Mouse (Mus musculus) MEL (cell line): ENCODE data around the gene Krt42. TPM values are rescaled to one million over a fixed set of nuclear protein-coding genes. Genes with fewer than 3 reads are reported as not detected.

Source experiments
- DNase-seq: peaks from one replicate; pipeline ENCODE4 v3.0.0; 2011; ENCODE audit warnings: low read depth, low spot score
- H3K27ac ChIP-seq: 2 replicates; pipeline ENCODE4 v1.5.1; 2012; ENCODE audit warnings: low read depth, mild to moderate bottlenecking, control low read depth, low read length, moderate library complexity; ENCODE audit not compliant: control insufficient read depth
- H3K27me3 ChIP-seq, 2 experiments: fragments of 150-350 bp in 1 of 2; sonication (generic) in 1 of 2; 2 replicates each; pipeline ENCODE4 v1.6.1; 2012; ENCODE audit warnings: low read length in 2 of 2, mild to moderate bottlenecking in 2 of 2, improper control_type of control experiment in 1 of 2, moderate library complexity in 1 of 2; ENCODE audit not compliant: insufficient read depth in 2 of 2, control insufficient read depth in 1 of 2
- H3K36me3 ChIP-seq, 2 experiments: 2 replicates each; pipeline ENCODE4 v1.6.1; 2012 to 2014; ENCODE audit warnings: low read length in 2 of 2, improper control_type of control experiment in 1 of 2, inconsistent platforms in 1 of 2, mild to moderate bottlenecking in 1 of 2; ENCODE audit not compliant: insufficient read depth in 2 of 2, control insufficient read depth in 1 of 2
- H3K4me1 ChIP-seq, 2 experiments: fragments of 150-350 bp in 1 of 2; sonication (generic) in 1 of 2; 2 replicates each; pipeline ENCODE4 v1.6.1; 2012; ENCODE audit warnings: low read length in 2 of 2, improper control_type of control experiment in 1 of 2, mild to moderate bottlenecking in 1 of 2; ENCODE audit not compliant: insufficient read depth in 2 of 2, control insufficient read depth in 1 of 2
- H3K4me3 ChIP-seq, 2 experiments: fragments of 150-350 bp in 1 of 2; sonication (generic) in 1 of 2; 2 replicates each; pipeline ENCODE4 v1.5.1; 2012; ENCODE audit warnings: low read depth in 2 of 2, low read length in 2 of 2, mild to moderate bottlenecking in 2 of 2, moderate library complexity in 2 of 2, control low read depth in 1 of 2, improper control_type of control experiment in 1 of 2; ENCODE audit not compliant: control insufficient read depth in 1 of 2, insufficient read depth in 1 of 2
- H3K79me2 ChIP-seq: 2 replicates; pipeline ENCODE4 v1.6.1; 2012; ENCODE audit warnings: mild to moderate bottlenecking, low read length, moderate library complexity; ENCODE audit not compliant: control insufficient read depth, poor library complexity, insufficient read depth
- H3K9ac ChIP-seq: 2 replicates; pipeline ENCODE4 v1.6.1; 2012; ENCODE audit warnings: low read depth, mild to moderate bottlenecking, control low read depth, low read length, moderate library complexity; ENCODE audit not compliant: control insufficient read depth, poor library complexity, severe bottlenecking
- H3K9me3 ChIP-seq: fragments of 150-350 bp; sonication (generic); replicated peaks from 2 replicates; pipeline ENCODE4 v1.6.1; 2012; ENCODE audit warnings: mild to moderate bottlenecking, low read length, improper control_type of control experiment, moderate library complexity; ENCODE audit not compliant: insufficient read depth
- CHD2 ChIP-seq: IDR thresholded peaks from 2 replicates; pipeline ENCODE4 v1.6.1; 2011; ENCODE audit warnings: low read length, improper control_type of control experiment
- E2F4 ChIP-seq: IDR thresholded peaks from 2 replicates; pipeline ENCODE4 v1.6.1; 2011; ENCODE audit warnings: low read depth, low read length, improper control_type of control experiment, borderline replicate concordance
- ELF1 ChIP-seq: IDR thresholded peaks from 2 replicates; pipeline ENCODE4 v1.6.1; 2014; ENCODE audit warnings: low read depth, mild to moderate bottlenecking, inconsistent platforms, low read length, improper control_type of control experiment, moderate library complexity
- EP300 ChIP-seq, 2 experiments: IDR thresholded peaks; 2 replicates each; pipeline ENCODE4 v1.6.1; 2011; ENCODE audit warnings: improper control_type of control experiment in 2 of 2, low read length in 2 of 2, low read depth in 1 of 2, mild to moderate bottlenecking in 1 of 2
- GABPA ChIP-seq: IDR thresholded peaks from 2 replicates; pipeline ENCODE4 v1.6.1; 2012; ENCODE audit warnings: low read depth, mild to moderate bottlenecking, inconsistent platforms, low read length, improper control_type of control experiment, moderate library complexity
- GATA1 ChIP-seq: IDR thresholded peaks from 2 replicates; pipeline ENCODE4 v1.6.1; 2011; ENCODE audit warnings: low read depth, low read length, improper control_type of control experiment
- MAFK ChIP-seq: IDR thresholded peaks from 2 replicates; pipeline ENCODE4 v1.6.1; 2011; ENCODE audit warnings: low read depth, mild to moderate bottlenecking, low read length, improper control_type of control experiment, borderline replicate concordance
- MAX ChIP-seq: IDR thresholded peaks from 2 replicates; pipeline ENCODE4 v1.6.1; 2011; ENCODE audit warnings: low read length, improper control_type of control experiment
- MAZ ChIP-seq: IDR thresholded peaks from 2 replicates; pipeline ENCODE4 v1.6.1; 2012; ENCODE audit warnings: low read depth, mild to moderate bottlenecking, inconsistent platforms, low read length, improper control_type of control experiment
- MEF2A ChIP-seq: IDR thresholded peaks from 2 replicates; pipeline ENCODE4 v1.6.1; 2014; ENCODE audit warnings: low read depth, mild to moderate bottlenecking, inconsistent platforms, low read length, improper control_type of control experiment; ENCODE audit not compliant: poor library complexity, insufficient replicate concordance, severe bottlenecking; ENCODE audit errors: extremely low read depth
- MYB ChIP-seq: IDR thresholded peaks from 2 replicates; pipeline ENCODE4 v1.6.1; 2011; ENCODE audit warnings: mild to moderate bottlenecking, low read depth, low read length, improper control_type of control experiment
- MYC ChIP-seq: IDR thresholded peaks from 2 replicates; pipeline ENCODE4 v1.6.1; 2011; ENCODE audit warnings: low read depth, mild to moderate bottlenecking, low read length, improper control_type of control experiment, moderate library complexity
- NRF1 ChIP-seq: IDR thresholded peaks from 2 replicates; pipeline ENCODE4 v1.6.1; 2014; ENCODE audit warnings: low read depth, mild to moderate bottlenecking, inconsistent platforms, low read length, improper control_type of control experiment, moderate library complexity; ENCODE audit not compliant: poor library complexity, insufficient read depth, severe bottlenecking
- POLR2A ChIP-seq, 2 experiments: IDR thresholded peaks; 2 replicates each; pipeline ENCODE4 v1.6.1; 2011 to 2012; ENCODE audit warnings: low read length in 2 of 2, mild to moderate bottlenecking in 2 of 2, control low read depth in 1 of 2, improper control_type of control experiment in 1 of 2, low read depth in 1 of 2, moderate library complexity in 1 of 2; ENCODE audit not compliant: control insufficient read depth in 1 of 2, insufficient read depth in 1 of 2, poor library complexity in 1 of 2
- SIN3A ChIP-seq: IDR thresholded peaks from 2 replicates; pipeline ENCODE4 v1.6.1; 2012; ENCODE audit warnings: low read length, improper control_type of control experiment, inconsistent platforms
- TCF12 ChIP-seq: IDR thresholded peaks from 2 replicates; pipeline ENCODE4 v1.6.1; 2014; ENCODE audit warnings: low read depth, mild to moderate bottlenecking, inconsistent platforms, low read length, improper control_type of control experiment, moderate library complexity
- UBTF ChIP-seq: IDR thresholded peaks from 2 replicates; pipeline ENCODE4 v1.6.1; 2012; ENCODE audit warnings: low read depth, mild to moderate bottlenecking, inconsistent platforms, low read length, improper control_type of control experiment, moderate library complexity, borderline replicate concordance; ENCODE audit not compliant: insufficient read depth
- USF1 ChIP-seq: IDR thresholded peaks from 2 replicates; pipeline ENCODE4 v1.6.1; 2014; ENCODE audit warnings: low read depth, mild to moderate bottlenecking, inconsistent platforms, low read length, improper control_type of control experiment, moderate library complexity
- USF2 ChIP-seq, 2 experiments: IDR thresholded peaks; 2 replicates each; pipeline ENCODE4 v1.6.1; 2011 to 2012; ENCODE audit warnings: improper control_type of control experiment in 2 of 2, low read length in 2 of 2, borderline replicate concordance in 1 of 2, inconsistent platforms in 1 of 2, low read depth in 1 of 2, mild to moderate bottlenecking in 1 of 2; ENCODE audit not compliant: insufficient read depth in 1 of 2
- ZC3H11A ChIP-seq: IDR thresholded peaks from 2 replicates; pipeline ENCODE4 v1.6.1; 2012; ENCODE audit warnings: low read depth, mild to moderate bottlenecking, inconsistent platforms, low read length, improper control_type of control experiment
- ZKSCAN1 ChIP-seq: IDR thresholded peaks from 2 replicates; pipeline ENCODE4 v1.6.1; 2012; ENCODE audit warnings: low read depth, mild to moderate bottlenecking, inconsistent platforms, low read length, improper control_type of control experiment, moderate library complexity
- ZNF384 ChIP-seq: IDR thresholded peaks from 2 replicates; pipeline ENCODE4 v1.6.1; 2012; ENCODE audit warnings: low read depth, mild to moderate bottlenecking, inconsistent platforms, low read length, improper control_type of control experiment
- polyA plus RNA-seq, 2 experiments: library from polyadenylated mRNA; stranded (reverse) in 1 of 2; unstranded in 1 of 2; fragments of >175 nt in 1 of 2; fragments of >200 nt in 1 of 2; gene quantifications; 2 replicates each; pipeline versions ENCODE4 v1.2.1 to v1.2.4; 2012; ENCODE audit warnings: low replicate concordance in 2 of 2, low read depth in 1 of 2; ENCODE audit not compliant: insufficient read length in 2 of 2, insufficient read depth in 1 of 2, missing spikeins in 1 of 2
- total RNA-seq: library from RNA; depleted of rRNA; stranded (reverse); fragments of 300-350 nt; gene quantifications from 2 replicates; pipeline ENCODE4 v1.2.3, GENCODE M21; 2012

Krt42 gene
- total and polyA plus RNA-seq, 3 experiments: not detected

GRCm38 (mm10) chr11:100317826-100318380, 48.2 kb upstream of the Krt42 start:
- Histone ChIP-seq H3K27me3 (no peaks in the 10 kb centered on the region), H3K27ac (peak overlapping the region; percentile 95), H3K79me2 (peaks cover 18% of the 10 kb centered on the region), H3K9me3 (no peaks in the 10 kb centered on the region), H3K36me3 (peaks cover 10 to 27% of the 10 kb centered on the region in 2 experiments), H3K4me3 (peak overlapping the region in 1 of 2 experiments; percentile 23; a peak in 1 of 4 replicates), H3K4me1 (peaks cover 10 to 23% of the 10 kb centered on the region in 2 experiments; a peak in 3 of 4 replicates), H3K9ac (peak overlapping the region; percentile 56)
- DNase-seq: peak; percentile 73
- TF ChIP-seq MAFK: no peak
- no peak for TF ChIP-seq UBTF
- no peak for TF ChIP-seq MYB
- TF ChIP-seq CHD2: no peak
- TF ChIP-seq TCF12: 0 out of 2 replicates have a peak, but pooled peaks have one; percentile 17
- no peak for TF ChIP-seq MEF2A
- no peak for TF ChIP-seq ZC3H11A
- no peak for TF ChIP-seq MAZ
- TF ChIP-seq EP300 (IDR thresholded peaks at IDR 0.05; ENCODE audit: low read depth in 1 of 2, low read length in 2 of 2): 0 out of 4 replicates have a peak, but pooled peaks of 1 of the 2 experiments have one; percentile 4
- peak; percentile 96 for TF ChIP-seq GATA1
- TF ChIP-seq SIN3A: peak; percentile 51; the same call in 1 of the 2 replicates
- no peak for TF ChIP-seq NRF1
- TF ChIP-seq MAX: 0 out of 2 replicates have a peak, but pooled peaks have one; percentile 27
- no peak for TF ChIP-seq GABPA
- 0 out of 4 replicates have a peak, but pooled peaks of 1 of the 2 experiments have one; percentile 9 for TF ChIP-seq POLR2A (IDR thresholded peaks at IDR 0.05; ENCODE audit: control insufficient read depth in 1 of 2, insufficient read depth in 1 of 2, low read depth in 1 of 2, low read length in 2 of 2, poor library complexity in 1 of 2)
- no peak; the same call in 1 of the 2 replicates for TF ChIP-seq ZNF384
- no peak for TF ChIP-seq ZKSCAN1

- TF ChIP-seq USF1 (no peak), GATA1 (no peak), MYC (no peak), USF2 (IDR thresholded peaks at IDR 0.05; ENCODE audit: borderline replicate concordance in 1 of 2, insufficient read depth in 1 of 2, low read depth in 1 of 2, low read length in 2 of 2) (no peak), ELF1 (no peak), E2F4 (no peak)
- no peak for DNase-seq
- Histone ChIP-seq H3K4me1 (peaks cover 10 to 24% of the 10 kb centered on the region in 2 experiments; a peak in 3 of 4 replicates), H3K4me3 (no peak overlapping the region), H3K36me3 (peaks cover 0 to 16% of the 10 kb centered on the region in 2 experiments; a peak in 2 of 4 replicates), H3K27me3 (no peaks in the 10 kb centered on the region), H3K9me3 (no peaks in the 10 kb centered on the region), H3K9ac (no peak overlapping the region), H3K27ac (no peak overlapping the region), H3K79me2 (peaks cover 6% of the 10 kb centered on the region)
Measured at GRCm38 (mm10) chr11:100315439-100315838, 45.8 kb upstream of the Krt42 start.
